Mouse (Mus musculus) heart, embryonic 12.5 days (tissue): ENCODE data around the gene Slc2a8. TPM values are rescaled to one million over a fixed set of nuclear protein-coding genes. Genes with fewer than 3 reads are reported as not detected.
A peak's percentile ranks its signal among the peaks of the same experiment; 100 is the strongest.

Experiments used
- ATAC-seq: fragments of 200-750 bp; cut with Nextera tagmentation; 2 replicates; pipeline ENCODE4 v1.8.0; 2017; ENCODE audit warnings: moderate TSS enrichment, moderate library complexity; ENCODE audit not compliant: insufficient number of reproducible peaks, low FRiP score
- H3K27ac ChIP-seq: fragments of 300-500 bp; sonication (generic); 2 replicates; pipeline ENCODE4 v1.5.1; 2016; ENCODE audit warnings: mild to moderate bottlenecking, moderate library complexity; ENCODE audit not compliant: poor library complexity, severe bottlenecking
- H3K27me3 ChIP-seq: fragments of 300-500 bp; sonication (generic); replicated peaks from 2 replicates; pipeline ENCODE4 v1.6.1; 2016; ENCODE audit warnings: mild to moderate bottlenecking, moderate library complexity
- H3K36me3 ChIP-seq: fragments of 300-500 bp; sonication (generic); 2 replicates; pipeline ENCODE4 v1.6.1; 2016; ENCODE audit warnings: mild to moderate bottlenecking, moderate library complexity
- H3K4me1 ChIP-seq: fragments of 300-500 bp; sonication (generic); replicated peaks from 2 replicates; pipeline ENCODE4 v1.6.1; 2016; ENCODE audit warnings: mild to moderate bottlenecking
- H3K4me2 ChIP-seq: fragments of 300-500 bp; sonication (generic); 2 replicates; pipeline ENCODE4 v1.6.1; 2016; ENCODE audit warnings: mild to moderate bottlenecking, moderate library complexity
- H3K4me3 ChIP-seq: fragments of 300-500 bp; sonication (generic); 2 replicates; pipeline ENCODE4 v1.5.1; 2016; ENCODE audit warnings: mild to moderate bottlenecking
- H3K9ac ChIP-seq: fragments of 300-500 bp; sonication (generic); 2 replicates; pipeline ENCODE4 v1.6.1; 2016; ENCODE audit warnings: mild to moderate bottlenecking, moderate library complexity
- H3K9me3 ChIP-seq: fragments of 300-500 bp; sonication (generic); replicated peaks from 2 replicates; pipeline ENCODE4 v1.6.1; 2016; ENCODE audit warnings: mild to moderate bottlenecking, moderate library complexity
- WGBS: fragments of 180-500 bp; shearing (Covaris S2); methylation state at CpG from one replicate; pipeline ENCODE4 v1.1.7; 2016; 5-methylcytosine and 5-hydroxymethylcytosine counted together
- polyA plus RNA-seq: library from polyadenylated mRNA; unstranded; fragments of >200 nt; fragmentation: Nextera tagmentation; extraction: Ambion mirVana; gene quantifications from 2 replicates; pipeline ENCODE4 v1.2.1, GENCODE M21; 2016

Gene Slc2a8
- polyA plus RNA-seq, 1 experiment from 2014 or later, result 19.7 TPM

DNA sequence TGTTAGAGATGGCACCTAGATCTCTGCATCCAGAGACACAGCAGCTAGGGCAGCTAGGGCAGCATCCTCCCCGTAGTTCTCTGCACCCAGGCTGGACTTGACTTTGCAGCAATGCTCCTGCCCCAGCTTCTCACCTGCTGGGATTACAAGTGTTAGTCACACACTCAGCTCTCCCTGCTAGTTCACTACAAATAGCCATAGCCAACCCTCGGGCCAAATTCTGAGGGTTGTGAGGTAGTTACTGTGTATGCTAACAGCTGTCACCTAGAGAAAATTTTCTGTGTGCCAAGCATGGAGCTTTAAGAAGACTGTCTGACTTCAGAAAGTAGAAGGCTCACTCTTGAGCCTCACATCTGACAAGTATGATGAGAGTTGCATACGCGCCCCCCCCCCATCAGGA is 15.9 kb upstream of the Slc2a8 start:
- H3K27ac ChIP-seq, result no peak overlapping the region
- ATAC-seq, result no peak
- H3K9ac ChIP-seq, result no peak overlapping the region
- H3K4me1 ChIP-seq, result no peaks in the 10 kb centered on the region
- H3K36me3 ChIP-seq, result 0 out of 2 replicates have a peak, but pooled peaks cover 4% of the 10 kb centered on the region
- WGBS, result 68% methylated on average over 4 of the region's 4 CpGs
- no peak overlapping the region for H3K4me3 ChIP-seq
- H3K4me2 ChIP-seq, result no peak overlapping the region
- H3K27me3 ChIP-seq, result no peaks in the 10 kb centered on the region
- no peaks in the 10 kb centered on the region for H3K9me3 ChIP-seq

- 67% methylated on average over 6 of the region's 6 CpGs for WGBS
- H3K4me3 ChIP-seq, result no peak overlapping the region
- H3K36me3 ChIP-seq, result no peaks in the 10 kb centered on the region
- H3K9me3 ChIP-seq, result no peaks in the 10 kb centered on the region
- H3K27me3 ChIP-seq, result no peaks in the 10 kb centered on the region
- H3K4me1 ChIP-seq, result no peaks in the 10 kb centered on the region
- ATAC-seq, result no peak
- H3K4me2 ChIP-seq, result no peak overlapping the region
- H3K27ac ChIP-seq, result no peak overlapping the region
- no peak overlapping the region for H3K9ac ChIP-seq
These were observed 15.2 kb upstream of the Slc2a8 start for GRCm38 (mm10) chr2:32997081-32997480.

GRCm38 (mm10) chr2:32992130-32992529 is 10.2 kb upstream of the Slc2a8 start:
- Histone ChIP-seq H3K4me1 (no peaks in the 10 kb centered on the region), H3K9ac (no peak overlapping the region), H3K27me3 (no peaks in the 10 kb centered on the region), H3K9me3 (no peaks in the 10 kb centered on the region), H3K4me3 (no peak overlapping the region), H3K4me2 (no peak overlapping the region), H3K36me3 (no peaks in the 10 kb centered on the region), H3K27ac (no peak overlapping the region)
- 66% methylated on average over 6 of the region's 6 CpGs for WGBS
- ATAC-seq, result no peak

- WGBS, result 51% methylated on average over 13 of the region's 13 CpGs
- no peak overlapping the region for H3K4me3 ChIP-seq
- no peak for ATAC-seq
- H3K27me3 ChIP-seq, result no peaks in the 10 kb centered on the region
- no peaks in the 10 kb centered on the region for H3K4me1 ChIP-seq
- no peak overlapping the region for H3K9ac ChIP-seq
- H3K36me3 ChIP-seq, result no peaks in the 10 kb centered on the region
- no peak overlapping the region for H3K27ac ChIP-seq
- no peak overlapping the region for H3K4me2 ChIP-seq
- no peaks in the 10 kb centered on the region for H3K9me3 ChIP-seq
These were observed 8.4 kb upstream of the Slc2a8 start for GRCm38 (mm10) chr2:32990167-32990832.

GRCm38 (mm10) chr2:32989376-32989775 is 7.5 kb upstream of the Slc2a8 start:
- no peak overlapping the region for H3K4me3 ChIP-seq
- no peaks in the 10 kb centered on the region for H3K36me3 ChIP-seq
- no peaks in the 10 kb centered on the region for H3K9me3 ChIP-seq
- H3K4me2 ChIP-seq, result no peak overlapping the region
- no peaks in the 10 kb centered on the region for H3K4me1 ChIP-seq
- no peak overlapping the region for H3K27ac ChIP-seq
- H3K9ac ChIP-seq, result no peak overlapping the region
- no peak for ATAC-seq
- 74% methylated on average over 3 of the region's 3 CpGs for WGBS
- H3K27me3 ChIP-seq, result no peaks in the 10 kb centered on the region

DNA sequence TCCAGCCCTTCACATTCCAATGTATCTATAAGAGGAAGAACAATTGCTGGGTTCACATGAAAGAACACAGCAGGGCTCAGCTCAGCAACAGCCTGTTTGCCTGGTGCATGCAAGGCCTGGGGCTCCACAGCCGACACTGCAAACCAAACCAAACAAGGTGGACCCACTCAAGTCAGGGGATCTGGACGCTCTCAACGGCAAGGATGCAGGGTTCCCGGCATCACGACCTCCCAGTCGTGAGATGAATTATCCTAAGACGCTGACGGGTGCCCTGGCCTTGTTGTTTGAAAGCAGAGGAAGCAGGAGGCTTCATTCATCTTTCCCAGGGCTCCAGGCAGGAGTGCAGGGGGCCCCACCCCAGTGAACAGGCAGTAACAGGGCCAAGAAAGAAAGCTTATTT is 4.0 kb upstream of the Slc2a8 start:
- Histone ChIP-seq H3K4me1 (peaks cover 11% of the 10 kb centered on the region), H3K9ac (no peak overlapping the region), H3K36me3 (no peaks in the 10 kb centered on the region), H3K27me3 (no peaks in the 10 kb centered on the region), H3K4me2 (no peak overlapping the region), H3K27ac (no peak overlapping the region), H3K9me3 (no peaks in the 10 kb centered on the region), H3K4me3 (no peak overlapping the region)
- WGBS, result 72% methylated on average over 8 of the region's 8 CpGs
- no peak for ATAC-seq

DNA sequence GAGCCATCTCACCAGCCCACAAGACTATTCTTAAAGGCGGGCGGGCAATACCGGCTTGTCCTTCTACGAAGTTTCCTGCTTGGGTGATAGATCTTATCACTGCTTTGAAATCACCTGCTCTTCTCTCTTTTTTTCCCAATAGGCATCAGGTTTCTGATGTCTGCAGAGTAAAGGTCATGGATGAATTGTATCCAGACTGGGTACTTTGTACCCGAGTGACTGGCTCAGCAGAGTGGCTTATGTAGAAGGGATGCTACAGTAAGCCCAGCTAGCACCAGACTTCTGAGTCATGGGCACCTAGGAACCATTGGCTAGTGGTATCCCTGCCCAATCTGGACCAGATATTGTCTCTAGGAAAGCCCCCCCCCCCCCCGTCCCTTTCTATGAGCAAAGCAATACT is 1.7 kb upstream of the Slc2a8 start:
- Histone ChIP-seq H3K9me3 (no peaks in the 10 kb centered on the region), H3K27ac (no peak overlapping the region), H3K27me3 (no peaks in the 10 kb centered on the region), H3K4me2 (no peak overlapping the region), H3K9ac (no peak overlapping the region), H3K4me1 (peaks cover 13% of the 10 kb centered on the region), H3K4me3 (no peak overlapping the region), H3K36me3 (no peaks in the 10 kb centered on the region)
- 61% methylated on average over 6 of the region's 6 CpGs for WGBS
- ATAC-seq, result no peak

GRCm38 (mm10) chr2:32982700-32983099 is 817 bp upstream of the Slc2a8 start:
- no peaks in the 10 kb centered on the region for H3K9me3 ChIP-seq
- 0 out of 2 replicates have a peak, but pooled peaks cover 4% of the 10 kb centered on the region for H3K36me3 ChIP-seq
- peak overlapping the region; percentile 83 for H3K4me2 ChIP-seq
- WGBS, result 6% methylated on average over 4 of the region's 4 CpGs
- H3K4me3 ChIP-seq, result peak overlapping the region; percentile 76
- 0 out of 2 replicates have a peak, but pooled peaks have one; percentile 4 for ATAC-seq
- H3K27me3 ChIP-seq, result no peaks in the 10 kb centered on the region
- no peak overlapping the region for H3K27ac ChIP-seq
- H3K4me1 ChIP-seq, result peaks cover 13% of the 10 kb centered on the region
- H3K9ac ChIP-seq, result peak overlapping the region; percentile 51

GRCm38 (mm10) chr2:32981281-32981680 is 602 bp downstream of the Slc2a8 start:
- peak; percentile 52; the same call in 1 of the 2 replicates for ATAC-seq
- WGBS, result under 1% methylated on average over 23 of the region's 23 CpGs

GRCm38 (mm10) chr2:32979675-32980074 is 2.2 kb downstream of the Slc2a8 start:
- H3K27me3 ChIP-seq, result no peaks in the 10 kb centered on the region
- no peak overlapping the region for H3K9ac ChIP-seq
- peaks cover 23% of the 10 kb centered on the region; the same call in 1 of the 2 replicates for H3K36me3 ChIP-seq
- H3K27ac ChIP-seq, result no peak overlapping the region
- no peak for ATAC-seq
- H3K9me3 ChIP-seq, result no peaks in the 10 kb centered on the region
- no peak overlapping the region for H3K4me2 ChIP-seq
- no peak overlapping the region for H3K4me3 ChIP-seq
- H3K4me1 ChIP-seq, result peaks cover 13% of the 10 kb centered on the region
- WGBS, result 83% methylated on average over 7 of the region's 7 CpGs

More at GRCm38 (mm10) chr2:32981281-32981680, 602 bp downstream of the Slc2a8 start:
- Histone ChIP-seq H3K4me1 (peaks cover 13% of the 10 kb centered on the region), H3K9ac (peak overlapping the region; percentile 75), H3K4me2 (peak overlapping the region; percentile 83), H3K9me3 (no peaks in the 10 kb centered on the region), H3K36me3 (peaks cover 9% of the 10 kb centered on the region; the same call in 1 of the 2 replicates), H3K4me3 (peak overlapping the region; percentile 76), H3K27ac (peak overlapping the region; percentile 40; the same call in 1 of the 2 replicates), H3K27me3 (no peaks in the 10 kb centered on the region)

DNA sequence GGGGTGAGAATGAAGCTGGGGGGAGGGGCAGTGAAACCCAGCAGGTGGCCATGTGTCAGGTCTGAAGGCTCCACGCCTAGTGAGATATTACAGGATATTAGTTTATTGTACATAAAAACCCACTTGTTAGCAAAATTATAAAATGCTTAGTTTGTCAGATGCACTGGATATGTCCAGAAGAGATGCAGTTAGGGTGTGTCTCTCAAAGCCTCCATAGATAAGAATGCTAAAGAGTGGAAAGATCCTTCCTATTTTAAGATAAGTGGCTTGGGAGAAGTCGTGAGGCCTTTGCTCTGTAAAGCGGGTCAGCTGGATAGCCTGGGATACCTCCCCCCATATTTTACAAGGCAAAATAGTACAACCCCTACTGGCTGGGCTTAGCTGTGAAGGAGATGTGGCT is 3.2 kb downstream of the Slc2a8 start:
- WGBS, result 45% methylated on average over 3 of the region's 3 CpGs
- no peak for ATAC-seq
- Histone ChIP-seq H3K9me3 (no peaks in the 10 kb centered on the region), H3K4me2 (no peak overlapping the region), H3K36me3 (peaks cover 33% of the 10 kb centered on the region), H3K27ac (no peak overlapping the region), H3K27me3 (no peaks in the 10 kb centered on the region), H3K4me3 (no peak overlapping the region), H3K4me1 (peaks cover 13% of the 10 kb centered on the region), H3K9ac (no peak overlapping the region)

DNA sequence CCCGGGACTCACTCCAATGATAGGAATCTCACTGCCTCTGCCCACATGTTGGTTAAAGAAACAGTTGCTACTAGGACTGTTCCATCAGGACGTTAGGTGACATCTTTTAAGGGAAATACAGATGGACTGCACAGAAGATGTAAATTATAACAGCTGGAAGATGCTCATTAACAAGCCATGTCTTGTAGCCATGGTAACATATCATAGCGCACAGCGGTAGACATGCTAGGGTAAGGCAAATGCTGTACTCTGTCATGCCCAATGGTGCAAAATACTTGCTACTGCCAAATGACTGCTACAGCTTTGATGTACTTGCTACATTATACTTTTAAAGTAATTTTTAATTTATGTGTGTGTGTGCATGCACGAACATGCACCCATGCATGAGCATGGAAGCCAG is 4.8 kb downstream of the Slc2a8 start:
- Histone ChIP-seq H3K27ac (no peak overlapping the region), H3K9ac (no peak overlapping the region), H3K4me1 (peaks cover 8% of the 10 kb centered on the region), H3K27me3 (no peaks in the 10 kb centered on the region), H3K36me3 (peaks cover 47% of the 10 kb centered on the region), H3K4me3 (no peak overlapping the region), H3K9me3 (no peaks in the 10 kb centered on the region), H3K4me2 (no peak overlapping the region)
- WGBS, result 75% methylated on average over 5 of the region's 5 CpGs
- no peak for ATAC-seq
